Mouse (Mus musculus): Measurements from ENCODE around the gene Retn. TPM values are rescaled to one million over a fixed set of nuclear protein-coding genes. Genes with fewer than 3 reads are reported as not detected.

Gene Retn
- 1 to 10 TPM; 1.1 TPM for total RNA-seq (2021)
- long read RNA-seq, partial matches to known transcripts, result 0 of 1 reads
- long read RNA-seq, other reads (novel, unspliced or antisense), result 1 of 1 reads

GRCm38 (mm10) chr8:3655526-3655925 is at the start of gene Retn:
TSS of gene Retn (plus strand) at chr8:3655770.
- DNase-seq (ENCODE audit: low spot score in 2 of 2), result no peak

- no peak for DNase-seq (ENCODE audit: low spot score in 2 of 2)
Observed at GRCm38 (mm10) chr8:3606593-3606992, 49.0 kb upstream of the Retn start.

DNA sequence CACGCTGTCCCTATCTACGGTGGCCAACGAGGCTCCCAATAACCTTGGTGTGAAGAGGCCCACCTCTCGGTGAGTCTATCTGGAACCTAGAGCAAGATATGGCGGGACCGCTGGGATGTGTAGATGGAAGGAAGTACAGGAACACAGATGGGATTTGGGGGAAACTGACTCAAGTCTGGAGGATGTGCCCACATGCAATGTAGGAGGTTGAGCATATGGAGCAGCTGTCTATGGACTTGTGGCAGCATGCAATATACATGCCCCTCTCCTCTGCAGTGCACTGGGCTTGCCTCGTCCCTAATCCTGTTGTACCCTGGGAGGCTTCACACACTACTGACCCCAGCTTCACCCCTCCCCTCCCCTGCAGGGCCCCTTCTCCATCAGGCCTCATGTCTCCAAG is 47.7 kb upstream of the Retn start:
- DNase-seq (ENCODE audit: low spot score in 2 of 2), result no peak

DNA sequence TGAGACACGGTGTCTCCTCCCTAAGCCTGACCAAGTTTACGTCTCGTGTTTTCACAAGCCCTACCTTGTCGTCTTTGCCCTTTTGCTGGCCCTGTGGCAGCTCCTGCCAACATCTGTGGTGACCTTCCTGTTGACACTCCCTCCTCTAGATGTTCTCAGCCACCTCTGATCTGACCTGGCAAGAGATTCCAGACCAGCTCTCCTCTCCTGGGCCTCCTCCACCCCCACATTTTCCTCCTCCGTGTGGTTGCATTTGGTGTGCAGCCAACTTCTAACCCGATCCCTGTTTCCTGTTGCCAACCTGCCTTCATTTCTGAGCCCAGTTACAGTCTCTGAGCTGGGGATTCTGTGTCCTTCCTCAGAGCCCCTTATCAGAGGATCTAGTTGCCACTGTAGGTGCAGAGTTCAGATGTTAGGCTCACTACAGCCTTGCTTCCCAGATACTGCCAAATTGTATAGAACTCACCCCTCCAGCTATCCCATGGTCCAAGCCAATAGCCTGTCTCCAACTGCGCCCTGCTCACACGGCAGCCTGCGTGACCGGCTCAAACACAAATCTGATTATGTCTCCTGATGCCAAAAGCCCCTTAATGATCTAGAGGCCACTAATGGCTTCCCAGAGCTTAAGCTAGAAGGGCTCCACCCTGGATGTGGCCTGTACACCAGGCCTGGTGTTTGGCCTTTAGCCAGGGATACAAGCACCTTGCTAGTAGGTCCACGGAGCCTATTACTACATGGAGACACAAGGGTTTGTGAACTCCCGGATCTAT is 46.3 kb upstream of the Retn start:
- no peak for DNase-seq (ENCODE audit: low spot score in 2 of 2)

GRCm38 (mm10) chr8:3609816-3610150 is 45.8 kb upstream of the Retn start:
- no peak for DNase-seq (ENCODE audit: low spot score in 2 of 2)

- peak; percentile 98 to 99 for DNase-seq (ENCODE audit: low spot score in 2 of 2)
Observed at GRCm38 (mm10) chr8:3621199-3621970, 34.2 kb upstream of the Retn start, which contains the start of the genes Xab2 and Pet100. TSS of gene Xab2 (minus strand) at chr8:3621316. TSS of gene Pet100 (plus strand) at chr8:3621548.

DNA sequence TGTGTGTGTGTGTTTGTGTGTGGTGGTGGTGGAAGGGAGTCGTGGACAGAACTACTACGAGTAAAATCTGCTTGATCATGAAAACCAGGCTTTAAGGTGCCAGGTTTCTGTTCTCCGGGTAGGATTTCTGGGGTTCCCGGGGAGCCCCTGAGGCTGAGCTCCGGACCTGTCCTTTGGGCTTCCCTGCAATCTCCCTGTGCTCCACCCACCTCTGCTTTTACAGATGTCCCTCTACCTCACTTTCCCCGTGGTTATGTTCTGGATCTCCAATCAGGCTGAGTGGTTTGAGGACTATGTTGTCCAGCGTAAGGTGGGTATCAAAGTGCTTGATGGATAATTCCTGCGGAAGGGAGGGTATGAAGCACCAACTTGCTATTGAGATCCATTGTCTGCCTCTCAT is 33.5 kb upstream of the Retn start:
- DNase-seq (ENCODE audit: low spot score in 2 of 2), result no peak

DNA sequence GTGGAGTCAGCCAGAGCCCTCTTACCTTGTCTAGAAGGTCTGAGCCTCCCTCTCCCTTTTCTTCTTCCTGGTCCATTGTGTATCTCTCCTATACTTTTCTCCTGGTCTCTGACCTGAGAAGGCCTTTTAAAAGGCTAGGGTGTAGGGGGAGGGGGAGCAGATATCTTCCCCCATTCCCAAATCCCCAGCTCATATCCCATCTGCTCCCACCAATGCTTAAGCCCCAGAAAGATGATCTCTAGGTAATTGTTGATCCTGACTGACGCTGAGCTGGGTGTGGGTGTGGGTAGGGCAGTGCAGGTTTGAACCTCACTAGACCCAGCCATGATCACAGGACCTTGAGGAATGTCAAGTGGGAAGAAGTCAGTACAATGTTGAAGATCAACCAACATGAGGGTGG is 30.1 kb upstream of the Retn start, which contains the start of gene Pcp2:
Pcp2 (minus strand) TSS at position 101 of the 400 bp plus-strand sequence.
- DNase-seq (ENCODE audit: low spot score in 2 of 2), result no peak

GRCm38 (mm10) chr8:3626971-3627370 is 28.6 kb upstream of the Retn start:
- no peak for DNase-seq (ENCODE audit: low spot score in 2 of 2)

- DNase-seq (ENCODE audit: low spot score in 2 of 2), result no peak
Observed at GRCm38 (mm10) chr8:3628014-3628413, 27.6 kb upstream of the Retn start.

DNA sequence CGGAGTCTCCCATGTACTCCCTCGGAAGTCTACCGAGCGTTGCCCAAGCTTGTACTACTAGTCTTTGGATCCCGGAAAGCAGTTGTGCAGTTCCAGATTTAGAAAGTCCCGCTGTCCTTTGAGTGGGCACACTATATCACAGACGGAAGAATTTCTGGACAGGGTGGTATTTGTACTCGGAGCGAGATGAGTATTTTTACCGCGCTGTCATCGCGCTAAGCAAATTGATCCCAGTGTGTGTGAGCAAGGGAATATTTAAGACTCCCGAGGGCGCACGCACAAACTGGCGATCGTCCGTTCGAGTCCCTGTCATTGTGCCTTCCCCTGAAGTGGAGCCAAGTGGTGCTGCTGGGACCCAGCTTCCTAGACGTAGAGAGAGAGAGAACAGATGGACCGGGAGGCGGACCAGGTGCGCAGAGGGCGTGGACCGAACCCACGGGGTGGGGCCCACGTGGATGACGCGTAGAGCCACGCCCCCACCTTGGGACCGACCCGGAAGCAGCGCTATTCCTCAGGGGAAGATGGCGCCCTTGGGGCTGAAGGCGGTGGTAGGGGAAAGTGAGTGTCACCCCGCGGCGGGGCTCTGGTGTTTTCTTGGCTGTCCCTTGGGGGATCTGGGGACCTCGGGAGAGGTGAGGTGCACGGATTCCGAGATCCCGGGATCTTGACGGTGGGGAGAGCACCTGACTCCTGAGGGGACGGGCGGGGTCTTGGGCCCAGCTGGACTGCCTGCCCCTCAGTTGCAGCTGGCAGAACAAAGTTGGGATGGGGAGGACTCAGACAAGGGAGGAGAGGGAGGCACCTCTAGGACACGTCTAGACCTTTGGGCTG is 24.7 kb upstream of the Retn start, which contains the start of gene Stxbp2:
Stxbp2 (plus strand) TSS at position 309 of the 831 bp plus-strand sequence.
- DNase-seq (ENCODE audit: low spot score in 2 of 2), result peak; percentile 53 to 68

- DNase-seq (ENCODE audit: low spot score in 2 of 2), result no peak
Observed at GRCm38 (mm10) chr8:3631478-3631875, 24.1 kb upstream of the Retn start.

GRCm38 (mm10) chr8:3645804-3646203 is 9.8 kb upstream of the Retn start:
- peak; percentile 25 to 32 for DNase-seq (ENCODE audit: low spot score in 2 of 2)

DNA sequence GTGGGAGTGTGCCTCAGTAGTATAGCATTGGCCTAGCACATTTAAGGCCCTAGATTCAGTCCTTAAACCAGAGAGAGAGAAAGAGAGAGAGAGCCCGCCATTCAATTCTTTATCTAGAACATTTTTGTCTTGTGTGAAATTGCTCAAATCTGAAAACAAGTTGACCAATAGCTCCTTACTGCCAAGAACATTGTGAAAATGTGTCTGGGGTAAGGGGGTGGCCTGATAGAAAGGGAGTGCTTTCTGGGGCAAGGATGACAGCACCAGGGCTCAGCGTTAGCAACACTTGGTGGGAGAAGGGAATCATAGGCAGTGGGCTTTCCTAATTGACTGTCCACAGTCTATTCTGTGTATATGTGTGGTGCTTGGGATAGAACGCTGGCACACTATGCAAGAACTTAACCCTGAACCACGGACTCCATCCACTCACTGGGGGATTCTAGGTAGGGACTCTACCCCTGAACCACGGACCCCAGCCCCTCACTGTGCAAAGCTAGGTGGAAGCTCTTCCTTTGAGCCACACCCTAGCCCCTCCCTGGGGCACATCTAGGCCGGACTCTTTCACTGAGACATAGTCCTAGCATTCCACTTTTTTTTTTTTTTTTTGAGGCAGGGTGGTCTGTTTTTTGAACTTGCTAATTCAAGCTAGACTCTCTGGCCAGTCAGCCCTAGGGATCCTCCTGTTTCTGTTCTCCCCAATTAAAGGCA is 8.6 kb upstream of the Retn start:
- DNase-seq (ENCODE audit: low spot score in 2 of 2), result no peak

DNA sequence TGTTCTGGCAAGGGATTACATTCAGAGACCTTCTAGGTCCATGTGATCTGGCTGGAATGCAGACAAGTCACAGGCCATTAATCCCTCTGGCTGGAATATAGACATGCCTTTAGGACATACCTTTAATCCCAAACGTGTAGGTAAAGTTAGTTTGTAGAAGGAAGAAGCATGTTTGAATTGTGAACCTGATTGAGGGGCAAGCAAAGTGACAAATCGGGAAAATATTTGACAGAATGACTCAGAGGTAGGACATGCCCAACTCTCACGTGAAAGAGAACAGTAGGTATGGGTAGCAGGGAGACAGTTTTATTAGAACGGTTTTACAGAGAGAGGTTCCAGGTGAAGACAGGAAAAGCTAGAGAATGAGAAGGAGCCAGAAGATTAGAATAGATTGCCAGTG is 8.0 kb upstream of the Retn start:
- DNase-seq (ENCODE audit: low spot score in 2 of 2), result no peak

DNA sequence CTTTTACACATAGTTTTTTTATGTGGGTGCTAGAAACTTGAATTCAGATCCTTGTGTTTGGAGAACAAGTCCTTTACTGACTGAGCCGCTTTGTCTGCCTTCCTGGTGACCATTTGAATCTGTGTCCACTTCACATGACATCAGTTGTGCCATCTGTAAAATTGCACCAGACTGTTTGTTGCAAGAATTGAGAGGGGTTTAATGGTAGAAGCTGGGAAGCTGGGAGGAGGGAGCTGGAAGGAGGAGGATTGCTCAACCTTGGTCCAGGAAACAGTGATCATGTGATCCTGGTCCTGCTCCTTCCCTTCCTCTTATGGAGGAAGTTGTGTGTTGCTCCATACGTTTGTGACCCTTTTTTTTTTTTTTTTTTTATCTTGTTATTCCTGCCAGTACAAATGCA is 7.3 kb upstream of the Retn start:
- DNase-seq (ENCODE audit: low spot score in 2 of 2), result no peak

GRCm38 (mm10) chr8:3648990-3649389 is 6.6 kb upstream of the Retn start:
- no peak for DNase-seq (ENCODE audit: low spot score in 2 of 2)

GRCm38 (mm10) chr8:3652845-3653244 is 2.7 kb upstream of the Retn start:
- DNase-seq (ENCODE audit: low spot score in 2 of 2), result no peak

DNA sequence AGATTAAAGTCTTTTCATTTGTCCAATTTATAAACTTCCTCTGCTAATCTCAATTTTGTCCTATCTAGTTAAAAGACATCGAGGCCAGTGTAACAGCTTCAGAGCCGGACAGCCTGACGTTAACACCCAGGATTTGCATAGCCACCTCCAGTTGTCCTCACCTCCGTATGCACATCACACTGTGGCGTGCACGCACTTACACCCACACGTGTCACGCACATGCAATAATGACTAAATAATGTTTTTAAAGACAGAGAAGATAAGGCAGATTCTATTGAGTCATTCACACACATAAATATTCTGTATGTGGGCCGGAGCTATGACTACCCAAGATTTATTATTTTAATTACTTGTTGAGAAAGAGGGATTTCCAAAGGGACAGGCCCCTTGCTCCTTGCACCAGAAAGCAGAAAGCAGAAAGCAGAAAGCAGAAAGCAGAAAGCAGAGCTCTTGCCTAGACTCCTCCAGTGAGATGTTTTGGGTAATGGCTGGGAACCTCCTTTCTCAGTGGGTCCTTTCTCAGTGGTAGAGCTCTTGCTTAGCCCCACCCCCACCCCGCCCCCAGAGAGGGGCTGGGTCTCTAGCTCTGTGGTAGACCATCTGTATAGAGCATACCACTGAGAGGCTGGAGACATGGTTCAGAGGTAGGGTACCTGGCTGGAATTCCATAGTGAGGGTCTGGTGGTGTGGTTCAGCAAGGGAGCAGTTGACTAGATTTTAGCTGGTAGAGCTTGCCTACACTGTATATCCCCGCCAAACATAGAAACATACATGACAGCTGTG is 653 bp upstream of the Retn start:
- DNase-seq (ENCODE audit: low spot score in 2 of 2), result no peak
